Mouse (Mus musculus): Measurements from ENCODE around the gene Ptprb. TPM values are rescaled to one million over a fixed set of nuclear protein-coding genes. Genes with fewer than 3 reads are reported as not detected.
A peak's percentile ranks its signal among the peaks of the same experiment; 100 is the strongest.

Gene Ptprb
- polyA plus RNA-seq, 1 experiment = 16.1 TPM

GRCm38 (mm10) chr10:116407684-116408359 is 132.5 kb downstream of the Ptprb start:
- peak overlapping the region; percentile 5; the same call in 1 of the 2 replicates for H3K4me3 ChIP-seq (ENCODE audit: insufficient read depth, low read depth, low read length)
- no peaks in the 10 kb centered on the region for H3K4me1 ChIP-seq (ENCODE audit: control insufficient read depth, insufficient read depth, insufficient read length, low read length)
- no peak overlapping the region for H3K27ac ChIP-seq (replicated peaks; ENCODE audit: low read depth, low read length)

GRCm38 (mm10) chr10:116410826-116411225 is 135.5 kb downstream of the Ptprb start:
- Histone ChIP-seq H3K27ac (replicated peaks; ENCODE audit: low read depth, low read length) (no peak overlapping the region), H3K4me3 (ENCODE audit: insufficient read depth, low read depth, low read length) (no peak overlapping the region), H3K4me1 (ENCODE audit: control insufficient read depth, insufficient read depth, insufficient read length, low read length) (no peaks in the 10 kb centered on the region)

- Histone ChIP-seq H3K4me1 (ENCODE audit: control insufficient read depth, insufficient read depth, insufficient read length, low read length) (no peaks in the 10 kb centered on the region), H3K4me3 (ENCODE audit: insufficient read depth, low read depth, low read length) (no peak overlapping the region), H3K27ac (replicated peaks; ENCODE audit: low read depth, low read length) (no peak overlapping the region)
Observed at GRCm38 (mm10) chr10:116416142-116416541, 140.8 kb downstream of the Ptprb start.

- Histone ChIP-seq H3K27ac (replicated peaks; ENCODE audit: low read depth, low read length) (no peak overlapping the region), H3K4me3 (ENCODE audit: insufficient read depth, low read depth, low read length) (no peak overlapping the region), H3K4me1 (ENCODE audit: control insufficient read depth, insufficient read depth, insufficient read length, low read length) (no peaks in the 10 kb centered on the region)
Observed at GRCm38 (mm10) chr10:116416726-116417125, 141.4 kb downstream of the Ptprb start.

- H3K27ac ChIP-seq (replicated peaks; ENCODE audit: low read depth, low read length) = no peak overlapping the region
Observed at GRCm38 (mm10) chr10:116418121-116418726, 142.9 kb downstream of the Ptprb start.

GRCm38 (mm10) chr10:116420976-116421375 is 145.7 kb downstream of the Ptprb start:
- H3K4me3 ChIP-seq (ENCODE audit: insufficient read depth, low read depth, low read length) = no peak overlapping the region
- H3K27ac ChIP-seq (replicated peaks; ENCODE audit: low read depth, low read length) = no peak overlapping the region
- no peaks in the 10 kb centered on the region for H3K4me1 ChIP-seq (ENCODE audit: control insufficient read depth, insufficient read depth, insufficient read length, low read length)

More at GRCm38 (mm10) chr10:116418121-116418726, 142.9 kb downstream of the Ptprb start:
- H3K4me1 ChIP-seq (ENCODE audit: control insufficient read depth, insufficient read depth, insufficient read length, low read length) = no peaks in the 10 kb centered on the region
- no peak overlapping the region for H3K4me3 ChIP-seq (ENCODE audit: insufficient read depth, low read depth, low read length)

- Histone ChIP-seq H3K4me3 (ENCODE audit: insufficient read depth, low read depth, low read length) (no peak overlapping the region), H3K27ac (replicated peaks; ENCODE audit: low read depth, low read length) (no peak overlapping the region), H3K4me1 (ENCODE audit: control insufficient read depth, insufficient read depth, insufficient read length, low read length) (no peaks in the 10 kb centered on the region)
Observed at GRCm38 (mm10) chr10:116422551-116422950, 147.2 kb downstream of the Ptprb start.

GRCm38 (mm10) chr10:116424921-116425320 is 149.6 kb downstream of the Ptprb start:
- no peaks in the 10 kb centered on the region for H3K4me1 ChIP-seq (ENCODE audit: control insufficient read depth, insufficient read depth, insufficient read length, low read length)
- H3K4me3 ChIP-seq (ENCODE audit: insufficient read depth, low read depth, low read length) = no peak overlapping the region
- H3K27ac ChIP-seq (replicated peaks; ENCODE audit: low read depth, low read length) = no peak overlapping the region

- no peak overlapping the region for H3K27ac ChIP-seq (replicated peaks; ENCODE audit: low read depth, low read length)
- H3K4me3 ChIP-seq (ENCODE audit: insufficient read depth, low read depth, low read length) = no peak overlapping the region
- H3K4me1 ChIP-seq (ENCODE audit: control insufficient read depth, insufficient read depth, insufficient read length, low read length) = no peaks in the 10 kb centered on the region
Observed at GRCm38 (mm10) chr10:116426176-116426575, 150.9 kb downstream of the Ptprb start.

GRCm38 (mm10) chr10:116428026-116428780 is 152.9 kb downstream of the Ptprb start:
- Histone ChIP-seq H3K27ac (replicated peaks; ENCODE audit: low read depth, low read length) (no peak overlapping the region), H3K4me3 (ENCODE audit: insufficient read depth, low read depth, low read length) (no peak overlapping the region)

GRCm38 (mm10) chr10:116432421-116432820 is 157.1 kb downstream of the Ptprb start:
- Histone ChIP-seq H3K4me1 (ENCODE audit: control insufficient read depth, insufficient read depth, insufficient read length, low read length) (no peaks in the 10 kb centered on the region), H3K27ac (replicated peaks; ENCODE audit: low read depth, low read length) (no peak overlapping the region), H3K4me3 (ENCODE audit: insufficient read depth, low read depth, low read length) (no peak overlapping the region)

More at GRCm38 (mm10) chr10:116428026-116428780, 152.9 kb downstream of the Ptprb start:
- H3K4me1 ChIP-seq (ENCODE audit: control insufficient read depth, insufficient read depth, insufficient read length, low read length) = no peaks in the 10 kb centered on the region

- Histone ChIP-seq H3K4me3 (ENCODE audit: insufficient read depth, low read depth, low read length) (no peak overlapping the region), H3K4me1 (ENCODE audit: control insufficient read depth, insufficient read depth, insufficient read length, low read length) (no peaks in the 10 kb centered on the region), H3K27ac (replicated peaks; ENCODE audit: low read depth, low read length) (no peak overlapping the region)
Observed at GRCm38 (mm10) chr10:116435455-116435854, 160.1 kb downstream of the Ptprb start.

Other genes with a start within 250 kb of the Ptprb start
- not detected in 2 replicates for gene 4933416C03Rik, start 161.6 kb upstream of the Ptprb start, polyA plus RNA-seq (2012; ENCODE audit: insufficient read depth, insufficient read length, missing spikeins)
- gene Kcnmb4, start 198.4 kb downstream of the Ptprb start, polyA plus RNA-seq (2012; ENCODE audit: insufficient read depth, insufficient read length, missing spikeins) = not detected in 2 replicates